Mouse (Mus musculus) ovary, postnatal 14 days (tissue): ENCODE measurements around the gene Hspa5.
"Not testable (repeated sequence)": the region's sequence is repeated elsewhere in the genome, so short reads cannot be mapped to it uniquely, and the experiment has no call there.

Experiments
- DNase-seq: peaks from one replicate; pipeline ENCODE4 v3.0.0; 2022; ENCODE audit warnings: low spot score

Hspa5 gene

DNA sequence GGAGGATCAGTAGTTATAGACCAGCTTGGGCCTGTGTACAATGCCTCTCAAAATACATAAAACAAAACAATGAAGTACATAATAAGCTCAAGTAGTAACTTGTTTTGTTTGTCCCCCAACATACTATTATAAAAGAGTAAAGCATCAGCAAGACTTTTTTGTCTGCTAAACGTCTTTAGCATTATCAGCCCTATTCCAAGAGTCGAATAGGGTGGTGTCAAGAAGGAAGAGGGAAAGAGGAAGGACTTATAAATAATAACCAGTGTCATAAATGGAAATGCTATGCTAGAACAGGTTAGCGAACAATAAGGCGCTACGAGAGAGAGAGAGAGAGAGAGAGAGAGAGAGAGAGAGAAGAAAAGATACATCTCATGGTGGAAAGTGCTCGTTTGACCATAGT lies 819 bp upstream of the Hspa5 start:
- no peak for DNase-seq

DNA sequence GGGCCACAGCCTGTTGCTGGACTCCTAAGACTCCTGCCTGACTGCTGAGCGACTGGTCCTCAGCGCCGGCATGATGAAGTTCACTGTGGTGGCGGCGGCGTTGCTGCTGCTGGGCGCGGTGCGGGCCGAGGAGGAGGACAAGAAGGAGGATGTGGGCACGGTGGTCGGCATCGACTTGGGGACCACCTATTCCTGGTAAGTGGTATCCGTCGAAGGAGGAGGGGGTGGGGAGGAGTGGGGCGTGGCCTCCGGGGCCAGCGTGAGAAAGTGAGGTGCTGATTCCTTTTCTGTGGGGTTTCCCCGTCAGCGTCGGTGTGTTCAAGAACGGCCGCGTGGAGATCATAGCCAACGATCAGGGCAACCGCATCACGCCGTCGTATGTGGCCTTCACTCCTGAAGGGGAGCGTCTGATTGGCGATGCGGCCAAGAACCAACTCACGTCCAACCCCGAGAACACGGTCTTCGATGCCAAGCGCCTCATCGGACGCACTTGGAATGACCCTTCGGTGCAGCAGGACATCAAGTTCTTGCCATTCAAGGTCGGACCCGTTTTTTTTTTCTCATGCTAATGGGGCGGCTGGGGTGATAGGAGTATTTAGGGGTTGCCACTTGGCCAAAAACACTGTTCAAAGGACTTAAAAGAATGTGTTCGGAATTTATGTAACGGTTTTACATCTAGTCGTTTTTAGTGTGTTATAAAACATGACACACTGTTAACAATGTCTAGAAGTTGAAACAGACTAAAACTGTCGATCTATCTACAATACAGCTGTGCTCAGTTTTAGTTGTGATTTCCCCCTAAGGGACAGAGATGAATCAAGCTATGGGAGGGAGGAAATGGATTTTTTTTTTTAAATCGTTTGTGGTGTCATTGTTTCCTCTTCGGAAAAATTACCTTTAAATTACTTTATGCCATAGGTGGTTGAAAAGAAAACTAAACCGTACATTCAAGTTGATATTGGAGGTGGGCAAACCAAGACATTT lies 774 bp downstream of the Hspa5 start:
- DNase-seq, result no peak

DNA sequence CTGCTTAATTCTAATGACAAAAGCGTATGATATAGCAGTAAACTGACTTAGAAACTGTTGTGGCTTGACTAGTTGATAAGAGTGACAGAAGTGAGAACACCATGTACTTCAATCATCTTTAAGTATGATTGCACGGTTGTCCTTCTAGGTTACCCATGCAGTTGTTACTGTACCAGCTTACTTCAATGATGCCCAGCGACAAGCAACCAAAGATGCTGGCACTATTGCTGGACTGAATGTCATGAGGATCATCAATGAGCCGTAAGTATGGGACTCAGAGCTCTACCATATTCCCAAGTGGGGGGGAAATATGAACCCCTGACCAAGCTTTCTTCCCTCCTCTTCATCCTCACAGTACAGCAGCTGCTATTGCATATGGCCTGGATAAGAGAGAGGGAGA lies 1.9 kb downstream of the Hspa5 start:
- DNase-seq, result no peak

DNA sequence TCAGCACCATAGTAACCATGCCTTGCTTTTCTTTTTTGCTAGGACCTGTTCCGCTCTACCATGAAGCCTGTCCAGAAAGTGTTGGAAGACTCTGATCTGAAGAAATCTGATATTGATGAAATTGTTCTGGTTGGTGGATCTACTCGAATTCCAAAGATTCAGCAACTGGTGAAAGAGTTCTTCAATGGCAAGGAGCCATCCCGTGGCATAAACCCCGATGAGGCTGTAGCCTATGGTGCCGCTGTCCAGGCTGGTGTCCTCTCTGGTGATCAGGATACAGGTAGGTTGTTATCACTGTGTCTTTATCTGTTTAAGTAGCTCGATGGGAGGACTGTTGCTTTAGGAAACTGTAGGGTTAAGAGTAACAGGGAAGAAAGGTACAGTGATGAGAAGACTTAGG lies 2.7 kb downstream of the Hspa5 start:
- DNase-seq, result no peak

DNA sequence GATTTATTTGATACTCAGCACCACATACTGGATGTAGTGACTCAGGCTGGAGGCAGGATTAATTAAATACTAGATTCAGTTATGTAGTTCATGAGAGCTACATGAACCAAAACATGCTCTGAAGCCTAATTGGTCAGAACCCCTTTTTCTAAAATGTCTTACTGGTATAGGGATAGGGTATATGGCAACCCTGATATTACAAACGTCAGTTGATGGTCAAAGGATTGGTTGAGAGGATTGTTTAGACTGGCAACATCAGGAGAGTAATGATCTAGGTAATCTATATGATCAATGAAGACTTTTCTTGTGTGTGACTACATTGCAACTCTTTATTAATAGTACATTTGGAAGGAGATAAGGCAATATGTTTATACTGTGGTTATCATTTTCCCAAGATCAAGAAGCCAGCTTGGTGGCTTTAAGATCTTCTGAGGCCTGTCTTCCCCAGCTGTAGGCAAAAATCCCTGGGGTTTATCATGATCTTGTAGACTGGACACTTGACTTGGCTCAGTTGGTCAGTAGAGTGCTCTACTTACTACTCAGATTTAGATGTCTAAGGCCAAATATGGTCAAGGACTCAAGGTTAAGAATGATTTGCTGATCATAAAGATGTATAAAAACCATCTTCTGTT lies 5.6 kb downstream of the Hspa5 start:
- DNase-seq, result no peak

DNA sequence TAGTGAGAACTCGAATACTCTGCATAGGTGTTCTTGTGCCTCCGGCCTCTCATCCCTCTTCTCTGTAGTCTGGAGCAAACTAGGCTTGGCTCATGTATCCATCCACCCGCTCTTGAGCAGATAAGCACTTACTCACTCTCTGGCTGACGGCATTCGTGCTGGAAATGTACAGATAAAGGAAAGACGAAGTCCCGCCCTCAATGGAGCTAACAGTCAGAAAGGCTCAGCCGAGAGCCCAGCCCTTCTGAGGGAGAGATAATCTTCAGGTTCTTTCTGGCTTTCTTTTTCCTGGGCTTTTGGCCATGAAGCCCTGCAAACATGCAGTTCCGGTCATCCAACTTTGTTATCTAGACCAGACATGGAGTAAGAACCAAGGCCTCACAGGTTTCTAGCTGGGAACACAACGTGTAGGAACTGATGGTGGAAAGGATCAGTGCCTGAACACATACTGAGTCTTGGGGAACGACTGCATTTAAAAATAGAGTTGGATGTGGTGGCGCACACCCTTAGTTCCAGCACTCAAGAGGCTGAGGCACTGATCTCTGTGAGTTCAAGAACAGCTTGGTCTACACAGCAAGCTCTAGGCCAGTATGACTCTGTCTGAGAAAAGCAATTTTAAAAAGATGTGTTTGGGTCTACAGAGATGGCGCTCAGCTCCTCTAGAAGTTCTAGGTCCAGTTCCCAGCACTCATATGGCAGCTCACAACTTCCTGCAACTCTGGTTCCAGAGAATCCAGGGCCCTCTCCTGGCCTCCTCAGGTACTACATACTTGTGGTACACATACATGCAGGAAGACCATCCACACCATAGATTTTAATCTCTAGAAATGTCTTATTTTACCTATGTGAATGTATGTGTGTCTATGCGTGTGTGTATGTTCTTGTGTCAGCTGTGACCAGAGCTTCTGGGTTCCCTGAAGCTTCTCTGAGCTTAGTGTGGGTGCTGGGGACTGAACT lies 11.6 kb downstream of the Hspa5 start:
- DNase-seq, result no peak

DNA sequence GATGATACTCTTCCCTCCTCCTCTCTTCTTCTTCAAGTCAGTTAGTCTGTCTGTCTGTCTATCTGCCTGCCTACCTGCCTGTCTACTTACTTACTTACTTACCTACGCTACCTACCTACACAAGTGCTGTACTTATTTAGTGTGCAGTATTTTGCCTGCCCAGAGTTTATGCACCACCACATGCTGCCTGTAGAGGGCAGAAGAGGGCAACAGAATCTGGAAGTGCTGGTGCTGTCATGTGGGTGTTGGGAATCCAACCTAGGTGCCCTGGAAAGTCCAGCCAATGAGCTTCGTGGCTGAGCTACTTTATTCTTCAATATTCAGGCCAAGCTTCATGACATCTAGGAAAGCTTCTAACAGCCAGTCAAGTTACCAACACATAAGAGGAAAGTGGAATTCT lies 12.3 kb downstream of the Hspa5 start:
- DNase-seq, result no peak

DNA sequence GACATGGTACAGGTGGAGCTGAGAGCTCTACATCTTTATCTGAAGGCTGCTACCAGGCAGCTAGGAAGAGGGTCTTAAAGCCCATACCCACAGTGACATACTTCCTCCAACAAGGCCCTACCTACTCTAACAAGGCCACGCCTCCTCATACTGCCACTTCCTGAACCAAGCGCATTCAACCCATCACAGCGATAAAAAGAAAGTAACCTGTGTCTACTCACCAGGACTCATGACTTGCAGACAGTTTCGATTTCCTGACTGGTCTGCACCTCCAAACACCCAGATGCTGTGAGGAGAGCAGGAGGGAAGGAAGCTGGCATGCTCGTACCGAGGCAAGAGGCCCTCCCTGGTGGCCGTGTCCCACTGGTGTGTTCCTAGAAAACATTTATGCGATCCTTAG lies 18.5 kb downstream of the Hspa5 start:
- DNase-seq, result no peak

DNA sequence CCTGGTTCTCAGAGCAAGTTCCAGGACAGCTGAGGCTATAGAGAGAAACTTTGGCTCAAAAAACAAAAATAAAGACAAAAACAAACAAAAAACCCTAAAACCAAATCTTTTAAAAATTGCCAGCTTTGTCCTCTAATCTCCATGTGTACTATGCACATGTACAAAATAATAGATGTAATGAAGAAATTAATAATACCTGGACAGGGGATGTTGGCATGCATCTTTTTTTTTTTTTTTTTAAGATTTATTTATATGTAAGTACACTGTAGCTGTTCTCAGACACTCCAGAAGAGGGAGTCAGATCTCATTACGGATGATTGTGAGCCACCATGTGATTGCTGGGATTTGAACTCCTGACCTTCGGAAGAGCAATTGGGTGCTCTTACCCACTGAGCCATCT lies 20.8 kb downstream of the Hspa5 start:
- not testable (repeated sequence) for DNase-seq

DNA sequence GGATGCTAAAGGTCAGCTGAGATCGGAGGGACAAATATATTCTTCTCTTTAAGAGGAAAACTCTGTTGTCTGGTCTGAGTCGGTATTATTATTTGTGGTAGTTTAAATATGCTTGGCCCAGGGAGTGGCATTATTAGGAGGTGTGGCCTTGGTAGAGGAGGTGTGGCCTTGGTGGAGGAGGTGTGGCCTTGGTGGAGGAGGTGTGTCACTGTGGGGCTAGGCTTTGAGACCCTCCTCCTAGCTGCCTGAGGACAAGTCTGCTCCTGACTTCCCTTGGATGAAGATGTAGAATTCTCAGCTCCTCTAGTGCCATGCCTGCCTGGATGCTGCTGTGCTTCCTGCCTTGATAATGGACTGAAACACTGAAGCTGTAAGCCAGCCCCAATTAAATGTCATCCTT lies 22.7 kb downstream of the Hspa5 start:
- DNase-seq, result no peak

DNA sequence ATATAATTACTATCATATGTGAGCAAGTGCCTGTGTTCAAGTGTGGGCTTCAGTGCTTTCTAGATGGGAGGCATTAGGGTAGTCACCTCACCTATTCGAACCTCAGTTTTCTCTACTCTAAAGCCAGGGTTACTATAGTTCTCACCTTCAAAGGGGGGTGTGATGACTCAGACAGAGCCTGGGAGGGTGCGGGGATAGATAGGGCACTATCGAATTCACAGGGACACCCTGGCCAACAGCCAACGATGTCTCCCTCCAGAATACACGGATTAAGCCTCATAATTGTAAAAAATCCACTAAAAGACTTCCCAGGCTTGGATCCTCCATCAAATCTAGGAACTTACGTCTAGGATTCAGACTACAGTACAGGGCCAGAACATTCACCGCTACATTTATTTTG lies 23.7 kb downstream of the Hspa5 start:
- DNase-seq, result no peak

DNA sequence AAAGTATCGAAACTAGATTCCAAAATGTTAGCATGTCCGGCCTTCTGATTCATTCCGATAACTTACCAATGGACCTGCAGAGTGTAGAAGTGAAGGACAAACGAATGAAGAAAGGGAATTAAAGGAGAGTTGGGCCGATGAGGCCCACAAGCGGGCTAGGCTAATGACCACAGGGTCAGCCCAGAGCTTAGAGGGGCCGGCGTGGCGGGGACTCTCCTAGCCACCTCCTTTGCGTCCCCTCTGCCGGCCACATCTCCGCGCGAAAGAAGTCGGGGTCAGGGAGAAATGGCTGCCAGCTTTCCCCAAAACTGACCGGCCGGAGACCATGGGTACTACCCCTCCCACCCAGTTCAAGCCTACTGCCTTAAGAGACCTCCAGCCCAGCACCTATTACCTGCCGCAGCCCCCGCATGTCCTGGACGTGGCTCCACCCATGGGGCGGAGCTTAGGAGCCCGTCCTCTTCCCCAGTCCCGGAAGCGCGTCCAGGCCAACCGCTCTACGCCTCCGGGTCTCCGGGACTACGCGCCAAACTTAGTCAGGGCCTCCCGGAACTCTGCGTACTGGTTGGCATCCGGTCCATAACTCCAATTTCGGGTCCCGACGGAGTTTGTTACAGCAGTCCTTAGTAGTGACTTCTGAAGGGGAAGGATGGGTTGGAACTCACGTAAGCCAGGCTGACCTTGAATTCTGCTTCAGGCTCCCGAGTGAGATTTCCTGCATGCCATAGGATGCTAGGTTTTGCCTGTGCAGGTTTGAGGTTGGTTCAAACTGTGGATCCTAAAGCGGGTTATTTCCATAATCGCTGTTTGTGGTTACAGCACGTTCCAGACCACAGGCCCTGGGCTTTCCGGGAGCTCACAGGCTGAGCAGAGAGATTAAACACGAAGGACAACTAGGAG lies 27.8 kb downstream of the Hspa5 start, which contains the start of gene Rabepk:
Gene Rabepk (minus strand): TSS at position 556 of the 900 bp plus-strand sequence.
- DNase-seq, result peak; percentile 69

DNA sequence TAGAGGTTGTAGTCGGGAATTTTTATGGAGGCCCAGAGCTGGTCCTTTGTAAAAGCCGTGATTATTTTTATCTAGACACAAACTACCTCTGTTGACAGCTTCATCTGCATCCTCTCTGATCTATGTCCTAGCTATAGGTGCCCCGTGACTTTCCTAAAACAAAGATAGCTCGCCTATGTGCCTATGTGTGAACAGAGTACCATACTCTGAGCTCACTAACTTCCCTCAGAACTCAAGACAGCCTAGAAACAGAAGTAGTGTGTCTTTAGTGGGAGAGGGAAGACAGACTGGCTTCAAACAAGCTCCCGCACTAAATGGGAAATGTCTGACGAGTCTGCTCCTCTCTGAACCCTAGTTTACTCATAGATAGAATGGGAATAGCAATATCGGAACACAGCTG lies 28.6 kb downstream of the Hspa5 start:
- DNase-seq, result no peak

DNA sequence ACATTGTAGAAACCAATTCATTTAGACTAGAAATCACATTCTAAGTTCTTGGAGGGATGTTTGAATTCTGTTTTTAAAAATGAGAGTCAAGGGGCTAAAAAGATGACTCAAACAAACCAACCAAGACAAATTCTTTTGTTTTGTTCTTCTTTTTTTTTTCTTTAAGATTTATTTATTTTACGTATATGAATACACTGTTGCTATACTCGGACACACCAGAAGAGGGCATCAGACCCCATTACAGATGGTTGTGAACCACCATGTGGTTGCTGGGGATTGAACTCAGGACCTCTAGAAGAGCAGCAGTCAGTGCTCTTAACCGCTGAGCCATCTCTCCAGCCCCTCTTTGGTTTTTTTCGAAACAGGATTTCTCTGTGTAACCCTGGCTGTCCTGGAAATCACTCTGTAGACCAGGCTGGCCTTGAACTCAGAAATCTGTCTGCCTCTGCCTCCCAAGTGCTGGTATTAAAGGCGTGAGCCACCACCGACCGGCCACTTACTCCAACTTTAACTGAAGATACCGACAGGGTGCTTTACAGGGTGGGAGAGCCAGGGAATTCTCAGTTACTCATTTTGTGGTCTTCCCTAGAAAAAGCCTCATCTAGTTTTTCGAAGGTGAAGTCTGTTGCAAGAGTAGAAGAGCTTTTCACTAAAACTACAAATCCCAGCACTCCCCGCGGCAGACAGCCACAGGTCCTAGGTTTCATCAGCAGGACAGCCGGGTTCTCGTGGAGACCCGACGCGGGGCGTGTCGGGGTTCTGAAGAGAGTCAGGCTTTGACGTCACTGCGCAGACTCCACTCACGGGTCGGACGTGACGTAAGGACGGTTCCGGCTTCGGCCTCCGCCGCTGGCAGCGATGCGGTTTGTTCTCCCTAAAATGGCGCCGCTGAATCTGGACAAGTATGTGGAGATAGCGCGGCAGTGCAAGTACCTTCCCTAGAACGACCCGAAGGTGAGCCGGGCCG lies 30.0 kb downstream of the Hspa5 start:
- DNase-seq, result peak; percentile 92

DNA sequence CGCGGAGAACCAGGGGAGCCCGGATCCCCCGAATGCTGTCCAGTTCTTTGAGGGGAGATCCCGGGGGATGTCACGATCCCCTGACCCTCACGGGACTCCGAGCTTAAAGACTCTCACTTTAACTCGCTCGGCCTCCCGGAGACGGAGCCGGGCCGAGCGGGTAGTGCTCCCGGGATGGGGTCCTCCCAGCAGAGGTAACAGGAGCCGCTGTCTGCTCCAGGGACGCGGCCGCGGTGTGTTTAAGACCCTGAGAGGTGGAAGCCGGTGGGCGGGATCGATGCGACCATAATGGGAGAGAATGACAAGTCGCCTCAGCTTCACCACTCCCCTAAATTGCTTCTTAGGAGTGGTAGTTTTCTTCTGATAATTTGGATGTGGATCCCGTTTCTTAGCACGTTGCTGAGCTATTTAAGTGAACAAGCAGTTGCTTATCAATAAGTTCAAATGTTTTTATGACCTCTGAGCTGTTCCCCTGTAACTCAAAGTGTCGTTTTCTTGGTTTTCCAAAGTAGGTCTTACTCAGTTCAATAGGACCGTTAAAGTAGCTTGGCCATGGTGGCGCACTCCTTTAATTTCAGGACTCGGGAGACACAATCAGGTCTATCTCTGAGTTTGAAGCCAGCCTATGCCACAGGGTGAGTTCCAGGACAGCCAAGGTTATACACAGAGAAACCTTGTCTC lies 30.9 kb downstream of the Hspa5 start:
- DNase-seq, result not testable (repeated sequence)

DNA sequence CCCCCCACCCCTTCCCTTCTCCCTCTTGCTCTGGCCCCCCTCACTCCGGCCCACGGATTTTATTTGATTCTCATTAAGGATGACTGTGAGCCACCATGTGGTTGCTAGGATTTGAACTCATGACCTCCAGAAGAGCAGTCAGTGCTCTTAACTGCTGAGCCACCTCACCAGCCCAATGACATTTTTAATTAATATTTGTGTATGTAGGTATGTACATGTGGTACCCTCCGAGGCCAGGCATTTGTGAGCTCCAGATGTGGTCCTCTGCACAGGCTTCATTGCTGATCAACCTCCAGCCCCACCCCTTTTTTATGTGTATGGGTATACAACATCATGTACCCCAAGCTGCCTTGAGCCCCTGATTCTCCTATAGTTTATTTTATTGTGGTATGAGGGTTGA lies 32.0 kb downstream of the Hspa5 start:
- DNase-seq, result no peak

DNA sequence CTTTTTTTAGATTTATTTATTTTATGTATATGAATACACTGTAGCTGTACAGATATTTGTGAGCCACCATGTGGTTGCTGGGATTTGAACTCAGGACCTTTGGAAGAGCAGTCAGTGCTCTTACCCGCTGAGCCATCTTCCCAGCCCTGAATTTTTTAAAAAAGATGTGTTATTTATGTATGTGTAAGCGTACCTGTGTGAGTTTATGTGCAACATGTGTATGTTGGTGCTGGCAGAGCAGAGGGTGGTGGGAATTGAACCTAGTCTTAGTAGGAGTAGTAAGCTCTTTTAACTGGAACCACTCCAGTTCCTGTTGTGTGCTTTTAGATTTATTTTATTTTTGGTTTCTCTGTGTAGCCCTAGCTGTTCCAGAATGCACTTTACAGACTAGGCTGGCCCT lies 32.4 kb downstream of the Hspa5 start:
- no peak for DNase-seq

DNA sequence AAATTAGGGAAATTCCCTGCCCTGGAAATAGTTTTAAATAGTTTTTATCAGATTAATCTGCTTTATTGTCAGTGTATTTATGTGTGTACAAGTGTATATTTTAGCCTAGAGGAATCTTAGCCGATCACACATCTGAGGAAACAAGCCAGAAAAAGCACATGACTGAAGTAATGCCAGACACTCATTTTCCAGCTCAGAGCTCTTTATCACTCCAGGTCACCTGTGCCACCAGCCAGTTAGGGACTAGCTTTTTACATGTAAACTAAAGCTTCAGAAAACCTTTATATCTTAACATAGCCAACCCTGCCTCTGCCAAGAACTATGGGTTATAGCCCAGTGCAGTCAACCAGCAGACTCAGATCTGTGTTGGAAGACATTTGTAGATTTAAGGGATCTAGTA lies 33.0 kb downstream of the Hspa5 start:
- no peak for DNase-seq

DNA sequence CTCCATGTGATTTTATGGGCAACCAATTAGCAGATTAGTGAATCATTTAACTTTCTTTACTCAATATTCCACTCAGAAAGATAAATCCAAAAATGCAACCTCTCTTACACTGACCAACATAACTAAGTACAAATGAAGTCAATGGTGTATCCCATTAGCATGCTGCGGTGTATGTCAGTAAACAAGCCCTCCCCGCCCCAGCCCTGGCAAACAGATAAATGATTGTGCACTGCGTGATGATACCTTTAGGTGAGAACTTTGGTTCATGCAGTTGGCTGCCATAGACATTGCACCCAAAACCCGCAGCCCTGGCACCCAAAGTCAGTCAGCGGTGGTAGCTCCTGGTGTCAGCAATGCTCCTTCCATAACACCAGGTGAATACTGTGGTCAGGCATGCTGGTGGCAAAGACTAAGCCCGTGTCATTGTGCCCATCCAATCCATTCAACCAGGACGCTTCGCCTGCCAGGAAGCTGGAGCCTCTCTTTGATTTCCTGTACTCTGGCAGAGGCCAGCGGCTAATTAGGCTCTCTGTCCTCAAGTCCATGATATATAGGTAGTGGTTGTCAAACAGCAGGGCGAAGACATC lies 33.7 kb downstream of the Hspa5 start:
- no peak for DNase-seq
